Mouse (Mus musculus): ENCODE data around the gene 4930522L14Rik. TPM values are rescaled to one million over a fixed set of nuclear protein-coding genes. Genes with fewer than 3 reads are reported as not detected.
"Not testable (repeated sequence)": the region's sequence is repeated elsewhere in the genome, so short reads cannot be mapped to it uniquely, and the experiment has no call there.

Gene 4930522L14Rik
- total RNA-seq (2021) (1 to 10 TPM; 5.9 to 7.9 TPM), polyA plus RNA-seq (2012; rRNA removed) (0.50 and 0.92 TPM in 2 replicates)
- long read RNA-seq, partial matches to known transcripts: 0 of 6 reads
- long read RNA-seq, other reads (novel, unspliced or antisense): 1 of 6 reads

DNA sequence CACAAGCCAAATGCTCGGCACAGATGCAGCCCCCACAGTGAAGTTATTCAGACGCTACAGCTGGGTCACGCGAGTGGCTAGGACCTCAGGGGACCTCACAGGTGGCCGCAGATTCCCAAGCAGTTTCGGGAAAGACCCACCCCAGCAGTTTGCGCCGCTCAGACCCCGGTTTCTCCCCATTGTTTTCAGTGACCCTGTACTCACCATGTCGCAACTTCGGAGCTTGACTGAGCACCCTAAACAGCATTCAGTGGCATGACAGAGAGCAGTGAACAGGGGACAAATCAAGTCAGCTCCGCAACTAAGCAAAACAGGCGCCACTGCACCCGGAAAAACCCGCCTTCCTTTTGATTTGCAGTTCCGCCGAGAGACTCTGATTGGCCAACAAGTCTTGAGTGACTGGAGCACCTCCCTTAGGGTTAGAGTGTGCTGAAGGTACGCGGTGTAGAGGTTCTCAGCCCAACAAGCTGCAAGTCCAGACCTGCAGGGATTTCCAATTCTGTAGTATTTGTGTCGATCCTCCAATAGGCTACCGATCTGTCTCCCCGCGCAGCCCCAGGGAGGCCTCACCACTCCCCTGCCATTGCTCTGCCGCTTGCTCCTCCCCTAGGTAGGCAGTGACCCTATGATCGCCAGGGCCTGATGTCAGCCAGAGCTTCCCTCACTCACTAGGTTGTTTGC lies at the start of gene 4930522L14Rik:
Gene 4930522L14Rik (minus strand): TSS at position 496 of the 681 bp plus-strand sequence.
- peak; percentile 88 for DNase-seq

- not testable (repeated sequence) for DNase-seq
Measured at GRCm38 (mm10) chr5:109801466-109801865, 49.8 kb upstream of the 4930522L14Rik start.

DNA sequence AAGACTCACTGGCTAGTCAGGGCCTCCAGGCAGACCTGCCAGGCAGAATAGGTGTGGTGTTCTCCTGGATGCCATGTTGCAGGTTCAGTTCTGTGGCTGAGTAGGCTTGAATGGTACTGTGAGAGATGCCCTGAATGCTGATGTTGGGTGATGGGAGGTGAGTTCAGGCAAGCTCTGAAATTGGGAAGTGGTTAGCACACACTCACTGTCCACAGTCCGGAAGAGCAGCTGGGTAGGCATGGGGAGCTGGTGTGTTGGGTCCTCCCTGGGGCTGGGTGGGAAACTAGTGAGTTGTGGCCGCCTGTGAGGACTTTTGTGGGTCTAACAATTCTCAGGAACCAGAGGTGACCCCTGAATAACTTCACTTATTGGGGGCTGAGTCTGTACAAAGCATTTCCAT lies 48.3 kb upstream of the 4930522L14Rik start:
- not testable (repeated sequence) for DNase-seq

DNA sequence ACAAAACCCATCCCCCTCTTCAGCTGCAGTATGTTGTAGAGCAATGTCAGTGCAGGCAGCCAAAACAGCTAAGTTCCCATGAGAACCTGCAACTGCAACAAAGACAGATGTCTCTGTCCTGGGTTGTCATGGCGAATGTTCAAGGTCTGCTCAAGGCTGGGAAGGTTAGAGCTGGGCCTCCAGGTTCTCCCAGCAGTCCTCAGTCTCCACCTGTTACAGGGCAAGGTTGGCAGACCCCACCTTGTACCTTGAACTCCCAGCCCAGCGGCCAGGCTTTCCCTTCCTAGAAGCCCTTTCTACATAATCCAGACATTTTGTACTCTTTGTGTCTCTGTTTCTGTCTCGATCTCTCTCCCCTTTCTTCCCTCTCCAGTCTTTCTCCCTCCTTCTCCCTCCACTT lies 45.3 kb upstream of the 4930522L14Rik start:
- DNase-seq: not testable (repeated sequence)

- peak; percentile 78 for DNase-seq
Measured at GRCm38 (mm10) chr5:109795967-109796652, 44.4 kb upstream of the 4930522L14Rik start.

- not testable (repeated sequence) for DNase-seq
Measured at GRCm38 (mm10) chr5:109752073-109752780, 541 bp upstream of the 4930522L14Rik start.

GRCm38 (mm10) chr5:109745081-109745480 lies 6.6 kb downstream of the 4930522L14Rik start:
- not testable (repeated sequence) for DNase-seq

DNA sequence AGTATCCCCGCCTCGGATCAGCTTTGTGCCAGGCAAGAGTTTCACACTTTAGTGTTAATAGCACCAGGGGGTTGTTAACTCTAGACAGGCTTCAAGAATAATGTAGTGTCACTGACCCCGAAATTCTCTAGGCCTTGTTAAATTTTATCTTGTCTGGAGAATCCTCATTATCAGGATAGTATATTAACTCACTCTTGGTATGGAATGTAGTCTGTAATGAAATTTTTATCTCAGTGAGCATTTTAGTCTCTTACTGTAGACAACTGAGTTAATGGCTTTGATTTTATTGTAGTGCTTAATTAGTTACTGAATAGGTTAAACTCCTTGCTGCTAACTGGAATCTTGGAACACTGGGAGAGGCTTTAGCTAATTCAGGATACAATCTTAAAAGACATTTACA lies 34.3 kb downstream of the 4930522L14Rik start:
- not testable (repeated sequence) for DNase-seq

GRCm38 (mm10) chr5:109691205-109691965 lies 60.3 kb downstream of the 4930522L14Rik start:
- not testable (repeated sequence) for DNase-seq

- peak; percentile 88 for DNase-seq
Measured at GRCm38 (mm10) chr5:109690537-109691201, 61.0 kb downstream of the 4930522L14Rik start, which contains the start of gene 5430403G16Rik. 5430403G16Rik (minus strand) TSS chr5:109691041.

Other genes starting within 250 kb of the 4930522L14Rik start
- gene Crlf2, start 192.9 kb downstream of the 4930522L14Rik start, total RNA-seq (2021): 10 to 100 TPM; 32.7 to 40.8 TPM
- gene Crlf2, start 192.9 kb downstream of the 4930522L14Rik start, polyA plus RNA-seq (2012; rRNA removed): 94.8 and 113 TPM in 2 replicates
- gene 5430403G16Rik, start 60.8 kb downstream of the 4930522L14Rik start, total RNA-seq (2021): 1 to 10 TPM; 1.6 to 2.1 TPM
- not detected in 2 replicates for gene 5430403G16Rik, start 60.8 kb downstream of the 4930522L14Rik start, polyA plus RNA-seq (2012; rRNA removed)
- 10 to 100 TPM in 1 of 2 experiments, 1 to 10 TPM in 1; 8.7 to 12.2 TPM for gene Gm15446, start 171.5 kb upstream of the 4930522L14Rik start, total RNA-seq (2021)
- 0.47 and 0.68 TPM in 2 replicates for gene Gm15446, start 171.5 kb upstream of the 4930522L14Rik start, polyA plus RNA-seq (2012; rRNA removed)
- 10 to 100 TPM; 19.6 to 20.2 TPM for gene Zfp932, start 244.6 kb upstream of the 4930522L14Rik start, total RNA-seq (2021)
- gene Zfp932, start 244.6 kb upstream of the 4930522L14Rik start, polyA plus RNA-seq (2012; rRNA removed): 0.94 and 1.0 TPM in 2 replicates